Mouse (Mus musculus) cerebellum, postnatal 25 days (tissue): ENCODE data around the gene Eef1akmt1.

Experiments used
- DNase-seq, 2 experiments: peaks; one replicate each; pipeline ENCODE4 v3.0.0; 2021; ENCODE audit warnings: mixed read lengths in 2 of 2

Eef1akmt1 gene

DNA sequence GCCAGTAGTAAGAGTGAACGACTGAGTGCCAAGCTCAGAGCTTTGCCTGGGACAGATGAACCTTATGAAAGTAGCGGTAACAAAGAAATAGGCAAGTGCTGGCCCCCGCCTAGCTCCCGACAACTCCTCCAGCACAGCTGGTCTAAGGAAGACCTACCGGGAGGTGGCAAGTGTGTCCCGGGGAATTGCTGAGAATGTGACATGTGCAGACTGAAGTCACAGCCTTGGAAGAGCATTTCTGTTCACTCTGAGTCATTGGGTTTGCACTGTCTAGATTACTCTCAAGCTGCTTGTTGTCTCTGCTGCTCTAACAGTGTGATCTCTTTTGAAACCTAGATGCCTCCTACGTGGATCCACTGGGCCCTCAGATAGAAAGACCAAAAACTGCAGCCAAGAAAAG lies 54.4 kb downstream of the Eef1akmt1 start:
- no peak for DNase-seq

DNA sequence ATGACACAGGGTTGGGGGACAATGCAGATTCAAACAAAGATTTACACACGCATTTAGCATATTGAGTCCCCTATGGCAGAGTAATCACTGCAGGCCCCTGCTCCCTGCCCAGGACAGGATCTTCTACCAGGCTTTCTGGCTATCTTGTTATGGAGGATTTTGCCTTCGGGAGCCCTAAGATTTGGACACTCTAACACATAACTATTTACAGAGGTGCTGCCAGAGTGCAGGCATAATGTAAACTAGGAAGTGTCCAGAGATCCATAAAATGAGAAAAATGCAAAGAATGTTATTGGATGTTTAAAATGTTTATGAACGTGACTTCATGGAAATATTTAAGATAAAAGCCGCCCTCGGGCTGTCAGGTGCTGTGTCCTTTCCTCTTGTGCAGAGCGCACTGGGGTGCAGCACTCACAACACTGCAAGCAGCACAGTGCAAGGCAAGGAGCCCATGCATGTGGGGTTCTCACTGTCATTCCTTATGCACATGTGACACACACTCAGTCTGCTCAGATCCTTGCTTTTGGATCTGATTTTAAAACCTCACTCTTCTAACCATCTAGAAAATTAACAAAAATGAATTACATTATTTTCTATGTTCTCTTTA lies 56.2 kb downstream of the Eef1akmt1 start:
- DNase-seq, result no peak

DNA sequence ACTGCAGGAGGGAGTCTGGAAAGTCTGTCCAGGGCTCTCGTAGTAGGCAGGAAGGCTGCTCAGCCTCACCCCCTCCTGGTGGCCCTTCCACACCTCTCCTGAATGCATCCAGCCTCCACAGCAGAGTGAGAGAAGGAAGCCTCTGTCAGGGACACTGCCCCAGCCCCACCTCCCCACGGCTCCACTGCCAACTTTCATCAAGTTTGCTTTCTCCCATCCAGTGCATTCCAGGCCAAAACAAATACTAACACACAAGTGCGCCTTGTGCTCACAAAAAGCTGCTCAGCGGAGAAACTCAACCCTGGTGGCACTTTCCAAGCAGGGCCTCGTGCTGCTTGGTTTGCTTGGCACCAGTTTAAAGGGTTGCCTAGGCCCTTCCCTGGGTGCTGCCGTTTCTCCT lies 61.9 kb downstream of the Eef1akmt1 start:
- DNase-seq, result no peak

DNA sequence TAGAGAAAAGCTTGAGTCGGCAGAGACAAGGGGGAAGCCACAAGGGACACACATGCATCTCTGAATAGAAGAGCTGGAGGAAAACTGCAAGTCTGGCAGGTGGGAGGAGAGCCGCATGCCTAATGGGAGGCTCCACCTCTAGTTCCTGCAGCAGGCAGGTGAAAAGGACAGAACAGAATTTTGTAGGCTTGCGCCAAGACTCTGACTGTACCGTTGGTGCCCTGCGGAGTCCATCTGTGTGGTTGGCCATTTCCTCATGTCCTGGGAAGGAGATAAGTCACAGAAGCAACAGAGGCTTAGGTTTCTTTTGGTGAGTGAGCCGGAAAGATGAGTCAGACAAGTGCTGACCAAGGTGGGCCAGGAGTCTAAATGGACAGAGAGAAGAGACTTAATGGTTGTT lies 67.7 kb downstream of the Eef1akmt1 start:
- peak; percentile 92 to 93 for DNase-seq
